Mouse (Mus musculus) G1E-ER4 (cell line): ENCODE data around the gene Cep295. TPM values are rescaled to one million over a fixed set of nuclear protein-coding genes. Genes with fewer than 3 reads are reported as not detected.

ENCODE experiments used
- GATA1 ChIP-seq: IDR thresholded peaks from one replicate; pipeline ENCODE4 v1.8.0; 2012; ENCODE audit warnings: low read length, inconsistent platforms
- polyA plus RNA-seq: library from polyadenylated mRNA; stranded (reverse); fragments of >175 nt; gene quantifications from 2 replicates; pipeline ENCODE4 v1.2.3, GENCODE M21; 2012

Gene Cep295
- polyA plus RNA-seq: 4.7 and 5.3 TPM in 2 replicates

- no peak for TF ChIP-seq GATA1
These were observed at the start of gene Cep295 for GRCm38 (mm10) chr9:15357484-15358275. Gene Cep295, minus strand, starts transcription at chr9:15357788.

GRCm38 (mm10) chr9:15397591-15397990 lies 40.0 kb upstream of the Cep295 start:
- no peak for TF ChIP-seq GATA1

DNA sequence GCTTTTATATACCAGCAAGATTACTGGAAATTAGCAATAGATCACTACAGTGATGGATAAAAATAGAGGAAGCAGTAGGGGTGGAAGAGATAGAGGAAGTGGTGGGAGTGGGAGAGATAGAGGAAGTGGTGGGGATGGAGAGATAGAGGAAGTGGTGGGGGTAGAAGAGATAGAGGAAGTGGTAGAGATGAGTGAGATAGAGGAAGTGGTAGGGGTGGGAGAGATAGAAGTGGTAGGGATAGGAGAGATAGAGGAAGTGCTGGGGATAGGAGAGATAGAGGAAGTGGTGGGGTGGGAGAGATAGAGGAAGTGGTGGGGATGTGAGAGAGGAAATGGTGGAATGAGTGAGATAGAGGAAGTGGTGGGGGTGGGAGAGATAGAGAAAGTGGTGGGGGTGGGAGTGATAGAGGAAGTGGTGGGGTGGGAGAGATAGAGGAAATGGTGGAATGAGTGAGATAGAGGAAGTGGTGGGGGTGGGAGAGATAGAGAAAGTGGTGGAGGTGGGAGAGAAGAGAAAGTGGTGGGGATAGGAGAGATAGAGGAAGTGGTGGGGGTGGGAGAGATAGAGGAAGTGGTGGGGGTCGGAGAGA lies 37.9 kb upstream of the Cep295 start:
- no peak for TF ChIP-seq GATA1

- no peak for TF ChIP-seq GATA1
These were observed 29.6 kb upstream of the Cep295 start for GRCm38 (mm10) chr9:15387075-15387643.

GRCm38 (mm10) chr9:15384266-15384665 lies 26.7 kb upstream of the Cep295 start:
- TF ChIP-seq GATA1: no peak

DNA sequence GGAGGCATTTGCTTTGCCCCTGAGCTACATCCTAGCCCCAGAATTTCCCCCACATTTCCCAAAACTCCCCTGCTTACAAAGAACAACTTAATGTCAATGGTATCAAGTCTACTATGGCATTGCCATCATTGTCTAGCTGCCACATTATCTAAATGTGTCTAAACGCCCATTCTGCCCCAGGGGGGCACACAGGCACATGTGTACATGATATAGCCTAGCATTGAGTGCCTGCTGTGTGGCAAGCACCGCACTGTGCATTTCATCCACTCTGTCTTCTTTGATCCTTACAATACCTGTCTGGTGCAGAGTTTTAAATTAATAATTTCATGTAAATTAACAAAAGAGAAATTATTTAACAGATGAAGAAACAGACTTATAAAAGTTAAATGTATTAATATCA lies 8.7 kb upstream of the Cep295 start:
- no peak for TF ChIP-seq GATA1

GRCm38 (mm10) chr9:15365856-15366255 lies 8.3 kb upstream of the Cep295 start:
- no peak for TF ChIP-seq GATA1

GRCm38 (mm10) chr9:15364843-15365242 lies 7.3 kb upstream of the Cep295 start:
- no peak for TF ChIP-seq GATA1

DNA sequence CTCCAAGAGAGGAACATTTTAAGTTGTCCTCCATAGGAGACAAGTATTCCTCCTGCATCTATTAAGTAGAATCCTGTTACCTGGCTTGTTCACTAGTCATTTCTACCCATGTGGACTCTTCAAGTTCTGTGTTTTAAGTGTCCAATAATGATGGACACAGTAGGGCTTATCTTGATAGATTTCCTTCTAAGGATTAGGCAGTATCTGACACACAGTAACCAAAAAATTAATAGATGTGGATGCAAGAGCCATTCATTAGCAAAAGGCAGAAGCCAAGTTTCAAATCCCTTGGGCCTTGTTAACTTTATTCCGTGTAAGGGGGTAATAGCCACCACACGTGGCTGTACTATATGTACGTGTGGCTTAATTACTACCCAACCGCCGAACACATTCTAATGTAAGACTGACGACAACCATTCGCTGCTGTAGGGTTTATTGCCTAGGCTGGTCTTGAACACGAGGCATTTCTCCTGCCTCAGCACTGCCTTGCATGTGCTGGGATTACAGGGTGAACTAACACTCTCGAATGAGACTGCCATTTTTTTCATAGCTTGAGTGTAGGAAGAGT lies 588 bp downstream of the Cep295 start:
- no peak for TF ChIP-seq GATA1

- no peak for TF ChIP-seq GATA1
These were observed 7.7 kb downstream of the Cep295 start for GRCm38 (mm10) chr9:15349925-15350324.

GRCm38 (mm10) chr9:15337776-15338175 lies 19.8 kb downstream of the Cep295 start:
- no peak for TF ChIP-seq GATA1

DNA sequence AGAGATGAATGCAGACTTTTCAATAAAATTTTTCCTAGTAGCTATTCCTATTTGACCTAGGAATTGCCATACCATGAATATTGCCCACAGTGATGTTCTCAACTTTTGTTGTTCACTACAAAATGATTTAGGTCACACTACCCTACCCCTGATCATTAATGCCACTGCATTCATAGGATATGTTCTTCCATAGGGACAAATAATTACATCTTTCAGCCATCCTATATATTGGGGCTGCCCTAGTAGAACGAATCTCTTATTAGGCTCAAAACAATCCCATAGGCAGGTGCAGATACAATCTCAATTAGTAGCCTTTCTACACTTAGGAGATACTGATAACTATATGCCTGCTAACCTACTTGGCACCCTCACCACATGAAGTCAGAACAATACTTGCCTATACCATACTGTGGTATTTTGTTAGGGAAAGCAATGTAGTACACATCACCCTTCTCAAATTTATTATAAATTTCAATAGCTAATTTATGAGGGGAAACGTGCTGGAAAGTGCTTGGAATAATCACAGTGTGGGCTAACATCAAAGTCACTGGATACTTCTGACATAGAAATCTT lies 39.3 kb downstream of the Cep295 start:
- no peak for TF ChIP-seq GATA1

DNA sequence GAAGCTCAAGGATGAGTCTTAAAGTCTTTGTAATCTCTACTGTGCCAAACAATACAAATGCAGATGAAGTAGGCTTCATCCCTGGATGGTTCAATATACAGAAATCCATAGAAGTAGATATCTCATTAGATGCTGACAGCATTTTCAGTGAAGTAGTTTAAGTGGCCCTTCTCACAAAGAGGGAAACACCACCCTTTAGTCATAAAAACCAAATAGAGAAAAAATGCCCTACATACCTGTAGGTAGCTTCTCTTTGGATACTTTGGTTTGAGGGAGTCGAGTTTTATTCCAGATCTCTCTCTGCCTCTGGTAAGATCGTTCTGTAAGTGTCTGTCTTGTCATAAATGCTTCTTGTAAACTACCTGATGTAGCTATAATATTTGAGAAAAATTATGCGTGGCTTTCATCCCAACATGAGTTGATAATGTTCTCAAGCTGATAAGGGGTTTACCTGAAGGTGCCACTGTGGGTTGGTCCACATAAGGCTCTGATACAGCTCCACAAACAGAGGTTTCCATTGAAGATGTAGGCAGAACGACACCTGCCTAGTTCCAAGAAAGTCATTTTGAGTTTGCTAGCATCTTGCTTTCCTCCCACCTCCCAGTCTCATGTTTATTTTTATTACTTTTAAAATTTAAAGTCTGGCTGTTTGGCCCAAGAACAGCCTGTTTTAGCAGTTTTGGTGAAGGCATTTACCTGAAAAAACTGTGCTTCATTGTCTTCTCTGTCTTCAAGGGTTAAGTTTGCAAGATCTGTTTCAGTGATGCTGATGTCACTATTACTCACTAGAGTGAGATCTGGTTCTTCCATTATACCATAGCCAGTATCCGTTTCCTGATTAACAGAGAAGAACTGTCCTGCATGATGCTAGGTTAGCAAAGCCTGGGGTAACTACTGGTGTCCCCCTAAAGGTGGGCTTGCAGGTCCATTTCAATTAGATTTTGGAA lies 40.1 kb downstream of the Cep295 start:
- no peak for TF ChIP-seq GATA1

DNA sequence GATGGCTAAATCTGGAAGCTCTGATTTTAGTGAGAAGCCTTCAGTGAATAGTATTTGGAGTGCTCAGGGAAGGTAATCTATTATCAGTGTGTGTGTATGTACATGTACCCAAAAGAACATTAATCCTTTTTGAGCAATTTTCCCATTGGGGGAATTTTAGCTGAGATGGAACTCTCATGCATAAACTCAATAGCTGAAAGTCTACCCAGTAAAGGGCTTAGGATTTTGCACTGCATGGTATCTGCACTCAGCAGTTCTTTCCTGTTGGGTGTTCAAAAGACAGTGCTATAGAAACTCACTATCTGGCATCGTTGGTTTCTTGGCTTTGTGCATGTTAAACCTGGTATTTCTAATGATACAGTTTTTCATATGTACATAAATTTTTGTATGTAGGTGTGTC lies 43.0 kb downstream of the Cep295 start:
- TF ChIP-seq GATA1: no peak

DNA sequence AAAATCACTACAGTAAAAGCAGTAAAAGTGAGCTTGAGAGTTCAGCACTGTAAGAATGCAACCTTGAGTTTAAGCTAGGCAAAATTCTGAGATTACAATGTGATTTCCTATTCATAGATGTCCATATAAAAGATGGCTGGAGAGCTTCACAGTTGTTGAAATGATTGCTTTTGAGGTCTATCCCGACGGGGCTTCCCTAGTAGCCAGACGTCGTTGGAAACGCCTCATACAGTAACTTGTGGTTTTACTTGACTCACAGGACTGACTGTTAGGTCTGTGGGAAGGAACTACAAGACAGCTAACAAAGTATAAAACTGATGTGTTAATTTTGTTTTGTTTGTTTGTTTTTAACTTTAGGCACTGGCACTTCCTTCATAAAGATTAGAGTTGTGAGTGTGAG lies 44.0 kb downstream of the Cep295 start:
- TF ChIP-seq GATA1: no peak
